Mouse (Mus musculus): ENCODE data around the gene Kpna4. TPM values are rescaled to one million over a fixed set of nuclear protein-coding genes. Genes with fewer than 3 reads are reported as not detected.
"Not testable (repeated sequence)": the region's sequence is repeated elsewhere in the genome, so short reads cannot be mapped to it uniquely, and the experiment has no call there.

Gene Kpna4
- polyA plus RNA-seq, 1 experiment from 2014 or later, result 39.8 TPM

- H3K4me1 ChIP-seq (ENCODE audit: control insufficient read depth, insufficient read depth, low read length), result peaks cover 13% of the 10 kb centered on the region
- no peaks in the 10 kb centered on the region for H3K27me3 ChIP-seq (replicated peaks; ENCODE audit: control insufficient read depth, insufficient read depth, low read length)
- H3K9ac ChIP-seq (ENCODE audit: low read length), result peak within 1 kb of the TSS; percentile 95
- peak within 1 kb of the TSS; percentile 91 for H3K27ac ChIP-seq (ENCODE audit: low read depth, low read length)
- WGBS, result under 1% methylated on average over 75 of the region's 80 CpGs
- H3K4me2 ChIP-seq (ENCODE audit: low read length), result peak within 1 kb of the TSS; percentile 70
- H3K9me3 ChIP-seq (replicated peaks; ENCODE audit: control insufficient read depth, low read length), result no peaks in the 10 kb centered on the region
- DNase-seq (ENCODE audit: low spot score) (peak; percentile 97), ATAC-seq (peak; percentile 98)
- H3K4me3 ChIP-seq (ENCODE audit: low read depth, low read length), result peak within 1 kb of the TSS; percentile 88
- peaks cover 11% of the 10 kb centered on the region for H3K36me3 ChIP-seq (ENCODE audit: control insufficient read depth, insufficient read depth, low read length)
These were observed 82.1 kb downstream of the Kpna4 start, which contains the start of gene Trim59 for GRCm38 (mm10) chr3:69044645-69045399. Gene Trim59, minus strand, starts transcription at chr3:69044755.

GRCm38 (mm10) chr3:69044167-69044591 lies 82.7 kb downstream of the Kpna4 start:
- DNase-seq (ENCODE audit: low spot score) (peak; percentile 71), ATAC-seq (peak; percentile 75)
- Histone ChIP-seq H3K9me3 (replicated peaks; ENCODE audit: control insufficient read depth, low read length) (no peaks in the 10 kb centered on the region), H3K36me3 (ENCODE audit: control insufficient read depth, insufficient read depth, low read length) (peaks cover 14% of the 10 kb centered on the region), H3K4me2 (ENCODE audit: low read length) (peak overlapping the region; percentile 56), H3K9ac (ENCODE audit: low read length) (peak overlapping the region; percentile 95), H3K4me3 (ENCODE audit: low read depth, low read length) (peak overlapping the region; percentile 88), H3K27ac (ENCODE audit: low read depth, low read length) (peak overlapping the region; percentile 91), H3K27me3 (replicated peaks; ENCODE audit: control insufficient read depth, insufficient read depth, low read length) (no peaks in the 10 kb centered on the region), H3K4me1 (ENCODE audit: control insufficient read depth, insufficient read depth, low read length) (peaks cover 13% of the 10 kb centered on the region)
- under 1% methylated on average over 37 of the region's 42 CpGs for WGBS

GRCm38 (mm10) chr3:69041298-69041697 lies 85.6 kb downstream of the Kpna4 start:
- no peak for DNase-seq (ENCODE audit: low spot score)
- WGBS, result 66% methylated on average over 5 of the region's 5 CpGs
- Histone ChIP-seq H3K9me3 (replicated peaks; ENCODE audit: control insufficient read depth, low read length) (no peaks in the 10 kb centered on the region), H3K27me3 (replicated peaks; ENCODE audit: control insufficient read depth, insufficient read depth, low read length) (no peaks in the 10 kb centered on the region), H3K4me1 (ENCODE audit: control insufficient read depth, insufficient read depth, low read length) (peaks cover 13% of the 10 kb centered on the region), H3K27ac (ENCODE audit: low read depth, low read length) (no peak overlapping the region), H3K36me3 (ENCODE audit: control insufficient read depth, insufficient read depth, low read length) (peaks cover 25% of the 10 kb centered on the region), H3K4me2 (ENCODE audit: low read length) (peak overlapping the region; percentile 36), H3K4me3 (ENCODE audit: low read depth, low read length) (no peak overlapping the region; the same call in 1 of the 2 replicates), H3K9ac (ENCODE audit: low read length) (no peak overlapping the region)
- no peak for ATAC-seq

- ATAC-seq (no peak), DNase-seq (ENCODE audit: low spot score) (no peak)
- H3K4me2 ChIP-seq (ENCODE audit: low read length), result peak overlapping the region; percentile 36; the same call in 1 of the 2 replicates
- H3K4me1 ChIP-seq (ENCODE audit: control insufficient read depth, insufficient read depth, low read length), result peaks cover 5% of the 10 kb centered on the region
- H3K9ac ChIP-seq (ENCODE audit: low read length), result no peak overlapping the region
- H3K27ac ChIP-seq (ENCODE audit: low read depth, low read length), result no peak overlapping the region
- peaks cover 34% of the 10 kb centered on the region for H3K36me3 ChIP-seq (ENCODE audit: control insufficient read depth, insufficient read depth, low read length)
- no peak overlapping the region for H3K4me3 ChIP-seq (ENCODE audit: low read depth, low read length)
- WGBS, result 89% methylated on average over 2 of the region's 2 CpGs
- no peaks in the 10 kb centered on the region for H3K9me3 ChIP-seq (replicated peaks; ENCODE audit: control insufficient read depth, low read length)
- no peaks in the 10 kb centered on the region for H3K27me3 ChIP-seq (replicated peaks; ENCODE audit: control insufficient read depth, insufficient read depth, low read length)
These were observed 86.8 kb downstream of the Kpna4 start for GRCm38 (mm10) chr3:69040105-69040504.

- no peak for ATAC-seq
These were observed 100.7 kb downstream of the Kpna4 start for GRCm38 (mm10) chr3:69026133-69026783.

GRCm38 (mm10) chr3:69020764-69021163 lies 106.1 kb downstream of the Kpna4 start:
- Histone ChIP-seq H3K36me3 (ENCODE audit: control insufficient read depth, insufficient read depth, low read length) (peaks cover 61% of the 10 kb centered on the region), H3K27ac (ENCODE audit: low read depth, low read length) (no peak overlapping the region), H3K4me2 (ENCODE audit: low read length) (no peak overlapping the region), H3K4me1 (ENCODE audit: control insufficient read depth, insufficient read depth, low read length) (no peaks in the 10 kb centered on the region), H3K4me3 (ENCODE audit: low read depth, low read length) (no peak overlapping the region), H3K9ac (ENCODE audit: low read length) (no peak overlapping the region), H3K9me3 (replicated peaks; ENCODE audit: control insufficient read depth, low read length) (no peaks in the 10 kb centered on the region), H3K27me3 (replicated peaks; ENCODE audit: control insufficient read depth, insufficient read depth, low read length) (no peaks in the 10 kb centered on the region)
- DNase-seq (ENCODE audit: low spot score), result no peak
- ATAC-seq, result no peak

More at GRCm38 (mm10) chr3:69026133-69026783, 100.7 kb downstream of the Kpna4 start:
- no peak overlapping the region for H3K9ac ChIP-seq (ENCODE audit: low read length)
- no peak for DNase-seq (ENCODE audit: low spot score)
- no peaks in the 10 kb centered on the region for H3K4me1 ChIP-seq (ENCODE audit: control insufficient read depth, insufficient read depth, low read length)
- WGBS, result 92% methylated on average over 1 of the region's 1 CpGs
- H3K36me3 ChIP-seq (ENCODE audit: control insufficient read depth, insufficient read depth, low read length), result peaks cover 71% of the 10 kb centered on the region
- H3K27me3 ChIP-seq (replicated peaks; ENCODE audit: control insufficient read depth, insufficient read depth, low read length), result no peaks in the 10 kb centered on the region
- H3K4me3 ChIP-seq (ENCODE audit: low read depth, low read length), result no peak overlapping the region
- no peaks in the 10 kb centered on the region for H3K9me3 ChIP-seq (replicated peaks; ENCODE audit: control insufficient read depth, low read length)
- H3K27ac ChIP-seq (ENCODE audit: low read depth, low read length), result no peak overlapping the region
- no peak overlapping the region for H3K4me2 ChIP-seq (ENCODE audit: low read length)

GRCm38 (mm10) chr3:69020285-69020684 lies 106.6 kb downstream of the Kpna4 start:
- no peaks in the 10 kb centered on the region for H3K9me3 ChIP-seq (replicated peaks; ENCODE audit: control insufficient read depth, low read length)
- H3K4me3 ChIP-seq (ENCODE audit: low read depth, low read length), result no peak overlapping the region
- ATAC-seq (no peak), DNase-seq (ENCODE audit: low spot score) (peak; percentile 24)
- H3K27ac ChIP-seq (ENCODE audit: low read depth, low read length), result no peak overlapping the region
- H3K27me3 ChIP-seq (replicated peaks; ENCODE audit: control insufficient read depth, insufficient read depth, low read length), result no peaks in the 10 kb centered on the region
- peaks cover 57% of the 10 kb centered on the region for H3K36me3 ChIP-seq (ENCODE audit: control insufficient read depth, insufficient read depth, low read length)
- H3K9ac ChIP-seq (ENCODE audit: low read length), result no peak overlapping the region
- no peaks in the 10 kb centered on the region for H3K4me1 ChIP-seq (ENCODE audit: control insufficient read depth, insufficient read depth, low read length)
- H3K4me2 ChIP-seq (ENCODE audit: low read length), result no peak overlapping the region
- 93% methylated on average over 2 of the region's 2 CpGs for WGBS

GRCm38 (mm10) chr3:69018635-69019034 lies 108.3 kb downstream of the Kpna4 start:
- WGBS, result 98% methylated on average over 2 of the region's 2 CpGs
- H3K4me1 ChIP-seq (ENCODE audit: control insufficient read depth, insufficient read depth, low read length); DNase-seq (ENCODE audit: low spot score); H3K4me3 ChIP-seq (ENCODE audit: low read depth, low read length); H3K9ac ChIP-seq (ENCODE audit: low read length); ATAC-seq; H3K27me3 ChIP-seq (replicated peaks; ENCODE audit: control insufficient read depth, insufficient read depth, low read length); H3K27ac ChIP-seq (ENCODE audit: low read depth, low read length); H3K9me3 ChIP-seq (replicated peaks; ENCODE audit: control insufficient read depth, low read length); H3K4me2 ChIP-seq (ENCODE audit: low read length): not testable (repeated sequence)
- H3K36me3 ChIP-seq (ENCODE audit: control insufficient read depth, insufficient read depth, low read length), result peaks cover 45% of the 10 kb centered on the region

GRCm38 (mm10) chr3:69017181-69017580 lies 109.7 kb downstream of the Kpna4 start:
- H3K4me3 ChIP-seq (ENCODE audit: low read depth, low read length), result no peak overlapping the region
- ATAC-seq, result no peak
- H3K27ac ChIP-seq (ENCODE audit: low read depth, low read length), result no peak overlapping the region
- H3K27me3 ChIP-seq (replicated peaks; ENCODE audit: control insufficient read depth, insufficient read depth, low read length), result no peaks in the 10 kb centered on the region
- H3K4me2 ChIP-seq (ENCODE audit: low read length), result no peak overlapping the region
- DNase-seq (ENCODE audit: low spot score), result no peak
- no peak overlapping the region for H3K9ac ChIP-seq (ENCODE audit: low read length)
- no peaks in the 10 kb centered on the region for H3K4me1 ChIP-seq (ENCODE audit: control insufficient read depth, insufficient read depth, low read length)
- 91% methylated on average over 3 of the region's 3 CpGs for WGBS
- H3K9me3 ChIP-seq (replicated peaks; ENCODE audit: control insufficient read depth, low read length), result no peaks in the 10 kb centered on the region
- H3K36me3 ChIP-seq (ENCODE audit: control insufficient read depth, insufficient read depth, low read length), result peaks cover 43% of the 10 kb centered on the region

Data from forebrain, embryonic 14.5 days (tissue).